Mouse (Mus musculus) lung, adult 2 months (tissue): ENCODE results near the gene Atf7ip.

ENCODE experiments used
- CTCF ChIP-seq: fragments of 200-500 bp; IDR thresholded peaks from 2 replicates; pipeline ENCODE4 v1.5.1; 2011; ENCODE audit warnings: mild to moderate bottlenecking, low read length, control low read depth; ENCODE audit not compliant: insufficient read depth
- POLR2A ChIP-seq: fragments of 200-500 bp; IDR thresholded peaks from 2 replicates; pipeline ENCODE4 v1.6.1; 2011; ENCODE audit warnings: low read depth, mild to moderate bottlenecking, control low read depth, low read length, borderline replicate concordance; ENCODE audit errors: extremely low read depth

GRCm38 (mm10) chr6:136614156-136614555 is 108.2 kb downstream of the Atf7ip start:
- TF ChIP-seq CTCF (no peak), POLR2A (no peak)
